Mouse (Mus musculus): ENCODE results near the gene Tex19.2. TPM values are rescaled to one million over a fixed set of nuclear protein-coding genes. Genes with fewer than 3 reads are reported as not detected.

Gene Tex19.2
- polyA plus RNA-seq, 1 experiment, result 0.05 TPM

GRCm38 (mm10) chr11:121154203-121154602 lies 35.7 kb upstream of the Tex19.2 start:
- Histone ChIP-seq H3K36me3 (ENCODE audit: control insufficient read depth, insufficient read depth) (no peaks in the 10 kb centered on the region), H3K79me2 (ENCODE audit: control insufficient read depth, insufficient read depth) (no peaks in the 10 kb centered on the region), H3K4me3 (no peak overlapping the region), H3K4me2 (ENCODE audit: low read depth) (no peak overlapping the region), H3ac (ENCODE audit: control insufficient read depth, insufficient read length) (no peak overlapping the region), H3K27me3 (ENCODE audit: control insufficient read depth, insufficient read depth, insufficient read length) (peaks cover 19% of the 10 kb centered on the region)
- no peak for TF ChIP-seq POLR2AphosphoS2 (IDR thresholded peaks at IDR 0.05; ENCODE audit: insufficient read length, low read depth)
- no peak for TF ChIP-seq CEBPB (IDR thresholded peaks at IDR 0.05; ENCODE audit: insufficient read depth, poor library complexity, severe bottlenecking)
- TF ChIP-seq POLR2A (IDR thresholded peaks at IDR 0.05; ENCODE audit: insufficient read length, low read depth), result no peak
- TF ChIP-seq MAX (IDR thresholded peaks at IDR 0.05; ENCODE audit: low read depth), result no peak
- no peak for TF ChIP-seq SRF (IDR thresholded peaks at IDR 0.05; ENCODE audit: control insufficient read depth, insufficient read length, low read depth)
- TF ChIP-seq USF1 (IDR thresholded peaks at IDR 0.05; ENCODE audit: low read depth), result no peak
- TF ChIP-seq TCF3 (IDR thresholded peaks at IDR 0.05; ENCODE audit: insufficient read length, low read depth), result no peak

GRCm38 (mm10) chr11:121148193-121148592 lies 29.7 kb upstream of the Tex19.2 start:
- peaks cover 4% of the 10 kb centered on the region for H3K27me3 ChIP-seq (ENCODE audit: control insufficient read depth, insufficient read depth, insufficient read length)
- TF ChIP-seq CEBPB (IDR thresholded peaks at IDR 0.05; ENCODE audit: insufficient read depth, poor library complexity, severe bottlenecking), result no peak
- TF ChIP-seq POLR2AphosphoS2 (IDR thresholded peaks at IDR 0.05; ENCODE audit: insufficient read length, low read depth), result no peak
- TF ChIP-seq POLR2A (IDR thresholded peaks at IDR 0.05; ENCODE audit: insufficient read length, low read depth), result no peak
- no peak for TF ChIP-seq TCF3 (IDR thresholded peaks at IDR 0.05; ENCODE audit: insufficient read length, low read depth)
- no peak for TF ChIP-seq REST (IDR thresholded peaks at IDR 0.05; ENCODE audit: insufficient read depth, insufficient read length)
- no peak for TF ChIP-seq SRF (IDR thresholded peaks at IDR 0.05; ENCODE audit: control insufficient read depth, insufficient read length, low read depth)
- no peak for TF ChIP-seq MAX (IDR thresholded peaks at IDR 0.05; ENCODE audit: low read depth)
- TF ChIP-seq TCF12 (IDR thresholded peaks at IDR 0.05; ENCODE audit: insufficient read depth, poor library complexity, severe bottlenecking), result no peak
- TF ChIP-seq E2F4 (IDR thresholded peaks at IDR 0.05; ENCODE audit: insufficient read depth), result no peak
- TF ChIP-seq MYOD1 (IDR thresholded peaks at IDR 0.05; ENCODE audit: control insufficient read depth in 1 of 3, insufficient read length in 2 of 3, low read depth in 2 of 3), result no peak
- no peak for TF ChIP-seq USF1 (IDR thresholded peaks at IDR 0.05; ENCODE audit: low read depth)
- TF ChIP-seq MYOG (IDR thresholded peaks at IDR 0.05; ENCODE audit: control insufficient read depth in 1 of 3, insufficient read depth in 1 of 3, insufficient read length in 2 of 3, low read depth in 2 of 3), result no peak

GRCm38 (mm10) chr11:121145865-121146264 lies 27.4 kb upstream of the Tex19.2 start, which contains the start of gene Tex19.1:
Tex19.1 (plus strand) TSS chr11:121146143.
- no peak for TF ChIP-seq POLR2A (IDR thresholded peaks at IDR 0.05; ENCODE audit: insufficient read length, low read depth)
- no peak for TF ChIP-seq SRF (IDR thresholded peaks at IDR 0.05; ENCODE audit: control insufficient read depth, insufficient read length, low read depth)
- TF ChIP-seq USF1 (IDR thresholded peaks at IDR 0.05; ENCODE audit: low read depth), result no peak
- no peak for TF ChIP-seq TCF12 (IDR thresholded peaks at IDR 0.05; ENCODE audit: insufficient read depth, poor library complexity, severe bottlenecking)
- no peak for TF ChIP-seq REST (IDR thresholded peaks at IDR 0.05; ENCODE audit: insufficient read depth, insufficient read length)
- no peak for TF ChIP-seq E2F4 (IDR thresholded peaks at IDR 0.05; ENCODE audit: insufficient read depth)
- TF ChIP-seq MAX (IDR thresholded peaks at IDR 0.05; ENCODE audit: low read depth), result no peak
- no peak for TF ChIP-seq MYOG (IDR thresholded peaks at IDR 0.05; ENCODE audit: control insufficient read depth in 1 of 3, insufficient read depth in 1 of 3, insufficient read length in 2 of 3, low read depth in 2 of 3)
- no peak for TF ChIP-seq TCF3 (IDR thresholded peaks at IDR 0.05; ENCODE audit: insufficient read length, low read depth)
- TF ChIP-seq MYOD1 (IDR thresholded peaks at IDR 0.05; ENCODE audit: control insufficient read depth in 1 of 3, insufficient read length in 2 of 3, low read depth in 2 of 3), result no peak
- H3K4me3 ChIP-seq, result no peak within 1 kb of the TSS
- no peaks in the 10 kb centered on the region for H3K79me2 ChIP-seq (ENCODE audit: control insufficient read depth, insufficient read depth)
- no peaks in the 10 kb centered on the region for H3K27me3 ChIP-seq (ENCODE audit: control insufficient read depth, insufficient read depth, insufficient read length)
- H3K4me2 ChIP-seq (ENCODE audit: low read depth), result no peak within 1 kb of the TSS
- no peak within 1 kb of the TSS for H3ac ChIP-seq (ENCODE audit: control insufficient read depth, insufficient read length)
- H3K36me3 ChIP-seq (ENCODE audit: control insufficient read depth, insufficient read depth), result no peaks in the 10 kb centered on the region

More at GRCm38 (mm10) chr11:121148193-121148592, 29.7 kb upstream of the Tex19.2 start:
- no peak overlapping the region for H3ac ChIP-seq (ENCODE audit: control insufficient read depth, insufficient read length)
- no peak overlapping the region for H3K4me3 ChIP-seq
- no peaks in the 10 kb centered on the region for H3K36me3 ChIP-seq (ENCODE audit: control insufficient read depth, insufficient read depth)
- no peak overlapping the region for H3K4me2 ChIP-seq (ENCODE audit: low read depth)
- H3K79me2 ChIP-seq (ENCODE audit: control insufficient read depth, insufficient read depth), result no peaks in the 10 kb centered on the region

- H3K36me3 ChIP-seq (ENCODE audit: control insufficient read depth, insufficient read depth), result no peaks in the 10 kb centered on the region
- no peak for TF ChIP-seq USF1 (IDR thresholded peaks at IDR 0.05; ENCODE audit: low read depth)
- no peak for TF ChIP-seq MYOD1 (IDR thresholded peaks at IDR 0.05; ENCODE audit: control insufficient read depth in 1 of 3, insufficient read length in 2 of 3, low read depth in 2 of 3)
- TF ChIP-seq MYOG (IDR thresholded peaks at IDR 0.05; ENCODE audit: control insufficient read depth in 1 of 3, insufficient read depth in 1 of 3, insufficient read length in 2 of 3, low read depth in 2 of 3), result no peak
- TF ChIP-seq SRF (IDR thresholded peaks at IDR 0.05; ENCODE audit: control insufficient read depth, insufficient read length, low read depth), result no peak
- no peak for TF ChIP-seq CEBPB (IDR thresholded peaks at IDR 0.05; ENCODE audit: insufficient read depth, poor library complexity, severe bottlenecking)
- TF ChIP-seq POLR2A (IDR thresholded peaks at IDR 0.05; ENCODE audit: insufficient read length, low read depth), result no peak
- no peak for TF ChIP-seq TCF3 (IDR thresholded peaks at IDR 0.05; ENCODE audit: insufficient read length, low read depth)
- no peak for TF ChIP-seq MAX (IDR thresholded peaks at IDR 0.05; ENCODE audit: low read depth)
- no peak for TF ChIP-seq REST (IDR thresholded peaks at IDR 0.05; ENCODE audit: insufficient read depth, insufficient read length)
- no peak for TF ChIP-seq POLR2AphosphoS2 (IDR thresholded peaks at IDR 0.05; ENCODE audit: insufficient read length, low read depth)
- no peak for TF ChIP-seq E2F4 (IDR thresholded peaks at IDR 0.05; ENCODE audit: insufficient read depth)
- no peak for TF ChIP-seq TCF12 (IDR thresholded peaks at IDR 0.05; ENCODE audit: insufficient read depth, poor library complexity, severe bottlenecking)
- no peak overlapping the region for H3K4me3 ChIP-seq
- no peaks in the 10 kb centered on the region for H3K79me2 ChIP-seq (ENCODE audit: control insufficient read depth, insufficient read depth)
- H3K4me2 ChIP-seq (ENCODE audit: low read depth), result no peak overlapping the region
- H3ac ChIP-seq (ENCODE audit: control insufficient read depth, insufficient read length), result no peak overlapping the region
- no peaks in the 10 kb centered on the region for H3K27me3 ChIP-seq (ENCODE audit: control insufficient read depth, insufficient read depth, insufficient read length)
These were observed 25.0 kb upstream of the Tex19.2 start for GRCm38 (mm10) chr11:121143325-121144015.

All from myocyte (in vitro differentiated cells).